Mouse (Mus musculus): Measurements from ENCODE around the gene Lipe. TPM values are rescaled to one million over a fixed set of nuclear protein-coding genes. Genes with fewer than 3 reads are reported as not detected.

Lipe gene
- 870 and 942 TPM in 2 replicates for polyA plus RNA-seq (2012; rRNA removed; ENCODE audit: low replicate concordance)

GRCm38 (mm10) chr7:25398610-25399009 is at the start of gene Lipe:
Gene Lipe, minus strand, starts transcription at chr7:25398710.

GRCm38 (mm10) chr7:25412833-25413441 is 14.4 kb upstream of the Lipe start, which contains the start of gene Cxcl17:
Gene Cxcl17, minus strand, starts transcription at chr7:25412886.

GRCm38 (mm10) chr7:25369058-25369749 is 29.3 kb downstream of the Lipe start, which contains the start of gene Cnfn:
Gene Cnfn, minus strand, starts transcription at chr7:25369724.

Other genes starting within 250 kb of the Lipe start
- 9.9 and 39.4 TPM in 2 replicates for gene Pou2f2, start 219.0 kb downstream of the Lipe start, polyA plus RNA-seq (2012; rRNA removed; ENCODE audit: low replicate concordance)
- gene Dedd2, start 178.1 kb downstream of the Lipe start, polyA plus RNA-seq (2012; rRNA removed; ENCODE audit: low replicate concordance): 35.6 and 56.0 TPM in 2 replicates
- gene Zfp526, start 177.3 kb downstream of the Lipe start, polyA plus RNA-seq (2012; rRNA removed; ENCODE audit: low replicate concordance): 16.0 and 24.9 TPM in 2 replicates
- gene Gsk3a, start 160.9 kb downstream of the Lipe start, polyA plus RNA-seq (2012; rRNA removed; ENCODE audit: low replicate concordance): 125 and 143 TPM in 2 replicates
- 28.1 and 66.5 TPM in 2 replicates for gene Erf, start 147.9 kb downstream of the Lipe start, polyA plus RNA-seq (2012; rRNA removed; ENCODE audit: low replicate concordance)
- 74.8 and 156 TPM in 2 replicates for gene Cic, start 131.0 kb downstream of the Lipe start, polyA plus RNA-seq (2012; rRNA removed; ENCODE audit: low replicate concordance)
- gene Pafah1b3, start 100.7 kb downstream of the Lipe start, polyA plus RNA-seq (2012; rRNA removed; ENCODE audit: low replicate concordance): 37.8 and 49.3 TPM in 2 replicates
- gene Prr19, start 97.3 kb downstream of the Lipe start, polyA plus RNA-seq (2012; rRNA removed; ENCODE audit: low replicate concordance): 0.11 TPM in 1 of 2 replicates, not detected in the other
- gene Tmem145, start 92.6 kb downstream of the Lipe start, polyA plus RNA-seq (2012; rRNA removed; ENCODE audit: low replicate concordance): 0.06 and 0.16 TPM in 2 replicates
- 37.0 and 62.0 TPM in 2 replicates for gene Megf8, start 81.5 kb downstream of the Lipe start, polyA plus RNA-seq (2012; rRNA removed; ENCODE audit: low replicate concordance)
- 1.6 and 9.7 TPM in 2 replicates for gene Cnfn, start 29.0 kb downstream of the Lipe start, polyA plus RNA-seq (2012; rRNA removed; ENCODE audit: low replicate concordance)
- 4.4 and 7.6 TPM in 2 replicates for gene Cxcl17, start 14.2 kb upstream of the Lipe start, polyA plus RNA-seq (2012; rRNA removed; ENCODE audit: low replicate concordance)
- 13.5 and 19.3 TPM in 2 replicates for gene Ceacam1, start 78.9 kb upstream of the Lipe start, polyA plus RNA-seq (2012; rRNA removed; ENCODE audit: low replicate concordance)
- gene Ceacam2, start 141.1 kb upstream of the Lipe start, polyA plus RNA-seq (2012; rRNA removed; ENCODE audit: low replicate concordance): 0.27 TPM in 1 of 2 replicates, not detected in the other
- not detected in 2 replicates for gene Erich4, start 217.2 kb upstream of the Lipe start, polyA plus RNA-seq (2012; rRNA removed; ENCODE audit: low replicate concordance)
- gene Dmac2, start 220.7 kb upstream of the Lipe start, polyA plus RNA-seq (2012; rRNA removed; ENCODE audit: low replicate concordance): 72.7 and 88.8 TPM in 2 replicates
- 16.0 and 41.9 TPM in 2 replicates for gene B3gnt8, start 227.9 kb upstream of the Lipe start, polyA plus RNA-seq (2012; rRNA removed; ENCODE audit: low replicate concordance)

Measured in mammary gland, adult 2 months (tissue).